Mouse (Mus musculus) hindbrain, embryonic 16.5 days (tissue): ENCODE measurements around the gene Gpr34. TPM values are rescaled to one million over a fixed set of nuclear protein-coding genes. Genes with fewer than 3 reads are reported as not detected.

Experiments used
- ATAC-seq: fragments of 200-750 bp; cut with Nextera tagmentation; 2 replicates; pipeline ENCODE4 v1.8.0; 2017; ENCODE audit warnings: moderate TSS enrichment, moderate library complexity
- H3K27ac ChIP-seq: fragments of 300-500 bp; sonication (generic); 2 replicates; pipeline ENCODE4 v1.5.1; 2014; ENCODE audit warnings: low read depth, mild to moderate bottlenecking, control low read depth, low read length, moderate library complexity
- H3K27me3 ChIP-seq: fragments of 300-500 bp; sonication (generic); replicated peaks from 2 replicates; pipeline ENCODE4 v1.6.1; 2014; ENCODE audit warnings: low read length; ENCODE audit not compliant: control insufficient read depth, insufficient read depth
- H3K36me3 ChIP-seq: fragments of 300-500 bp; sonication (generic); 2 replicates; pipeline ENCODE4 v1.6.1; 2014; ENCODE audit warnings: mild to moderate bottlenecking, low read length, moderate library complexity, mixed read lengths; ENCODE audit not compliant: control insufficient read depth, insufficient read depth
- H3K4me1 ChIP-seq: fragments of 300-500 bp; sonication (generic); 2 replicates; pipeline ENCODE4 v1.6.1; 2014; ENCODE audit warnings: low read depth, low read length; ENCODE audit not compliant: control insufficient read depth, insufficient read depth
- H3K4me2 ChIP-seq: fragments of 300-500 bp; sonication (generic); 2 replicates; pipeline ENCODE4 v1.6.1; 2014; ENCODE audit warnings: mild to moderate bottlenecking, low read length, control low read depth, moderate library complexity
- H3K4me3 ChIP-seq: fragments of 300-500 bp; sonication (generic); 2 replicates; pipeline ENCODE4 v1.5.1; 2014; ENCODE audit warnings: mild to moderate bottlenecking, low read length, control low read depth, moderate library complexity
- H3K9ac ChIP-seq: fragments of 300-500 bp; sonication (generic); 2 replicates; pipeline ENCODE4 v1.6.1; 2014; ENCODE audit warnings: low read depth, mild to moderate bottlenecking, control low read depth, low read length, moderate library complexity
- H3K9me3 ChIP-seq: fragments of 300-500 bp; sonication (generic); 2 replicates; pipeline ENCODE4 v1.6.1; 2014; ENCODE audit warnings: mild to moderate bottlenecking, low read length, moderate library complexity; ENCODE audit not compliant: control insufficient read depth
- WGBS: fragments of 180-500 bp; shearing (Covaris S2); extraction: QIAGEN DNeasy Blood & Tissue Kit; methylation state at CpG from one replicate; pipeline ENCODE4 v1.1.7; 2014; 5-methylcytosine and 5-hydroxymethylcytosine counted together
- polyA plus RNA-seq: library from polyadenylated mRNA; unstranded; fragments of >200 nt; fragmentation: Nextera tagmentation; extraction: Ambion mirVana; gene quantifications from 2 replicates; pipeline ENCODE4 v1.2.1, GENCODE M21; 2015

Gene Gpr34
- polyA plus RNA-seq, 1 experiment from 2014 or later = 4.3 TPM

GRCm38 (mm10) chrX:13618476-13618875, 13.4 kb upstream of the Gpr34 start:
- Histone ChIP-seq H3K36me3 (no peaks in the 10 kb centered on the region), H3K9ac (no peak overlapping the region), H3K27me3 (no peaks in the 10 kb centered on the region), H3K27ac (no peak overlapping the region), H3K4me2 (no peak overlapping the region), H3K9me3 (no peaks in the 10 kb centered on the region), H3K4me1 (no peaks in the 10 kb centered on the region), H3K4me3 (no peak overlapping the region)
- 82% methylated on average over 4 of the region's 4 CpGs for whole genome bisulfite sequencing
- no peak for ATAC-seq

- Histone ChIP-seq H3K4me3 (no peak overlapping the region), H3K27ac (no peak overlapping the region), H3K9ac (no peak overlapping the region), H3K36me3 (no peaks in the 10 kb centered on the region), H3K4me1 (no peaks in the 10 kb centered on the region), H3K9me3 (no peaks in the 10 kb centered on the region), H3K4me2 (no peak overlapping the region), H3K27me3 (no peaks in the 10 kb centered on the region)
- WGBS = 86% methylated on average over 4 of the region's 4 CpGs
- ATAC-seq = no peak
Observed at GRCm38 (mm10) chrX:13621473-13621872, 10.4 kb upstream of the Gpr34 start.

- H3K4me2 ChIP-seq = no peak overlapping the region
- H3K27me3 ChIP-seq = no peaks in the 10 kb centered on the region
- H3K9ac ChIP-seq = no peak overlapping the region
- no peaks in the 10 kb centered on the region for H3K4me1 ChIP-seq
- WGBS = 80% methylated on average over 5 of the region's 5 CpGs
- H3K27ac ChIP-seq = no peak overlapping the region
- H3K4me3 ChIP-seq = no peak overlapping the region
- no peaks in the 10 kb centered on the region for H3K9me3 ChIP-seq
- ATAC-seq = no peak
- no peaks in the 10 kb centered on the region for H3K36me3 ChIP-seq
Observed at GRCm38 (mm10) chrX:13622654-13623053, 9.2 kb upstream of the Gpr34 start.

- Histone ChIP-seq H3K4me1 (no peaks in the 10 kb centered on the region), H3K9ac (no peak overlapping the region), H3K36me3 (no peaks in the 10 kb centered on the region), H3K27ac (no peak overlapping the region), H3K27me3 (no peaks in the 10 kb centered on the region), H3K4me3 (no peak overlapping the region), H3K9me3 (no peaks in the 10 kb centered on the region), H3K4me2 (no peak overlapping the region)
- 93% methylated on average over 1 of the region's 1 CpGs for WGBS
- no peak for ATAC-seq
Observed at GRCm38 (mm10) chrX:13636398-13636797, 4.5 kb downstream of the Gpr34 start.

- Histone ChIP-seq H3K9me3 (no peaks in the 10 kb centered on the region), H3K36me3 (no peaks in the 10 kb centered on the region), H3K27me3 (no peaks in the 10 kb centered on the region), H3K27ac (no peak overlapping the region), H3K4me2 (no peak overlapping the region), H3K4me1 (no peaks in the 10 kb centered on the region), H3K4me3 (no peak overlapping the region), H3K9ac (no peak overlapping the region)
- ATAC-seq = no peak
- 71% methylated on average over 2 of the region's 2 CpGs for WGBS
Observed at GRCm38 (mm10) chrX:13638894-13639293, 7.0 kb downstream of the Gpr34 start.

GRCm38 (mm10) chrX:13651889-13652288, 20.0 kb downstream of the Gpr34 start:
- ATAC-seq = no peak
- H3K9me3 ChIP-seq = no peaks in the 10 kb centered on the region
- H3K27ac ChIP-seq = no peak overlapping the region
- no peak overlapping the region for H3K9ac ChIP-seq
- H3K4me1 ChIP-seq = no peaks in the 10 kb centered on the region
- no peaks in the 10 kb centered on the region for H3K36me3 ChIP-seq
- WGBS = 91% methylated on average over 2 of the region's 2 CpGs
- no peak overlapping the region for H3K4me3 ChIP-seq
- H3K4me2 ChIP-seq = no peak overlapping the region
- no peaks in the 10 kb centered on the region for H3K27me3 ChIP-seq

GRCm38 (mm10) chrX:13652291-13652690, 20.4 kb downstream of the Gpr34 start:
- Histone ChIP-seq H3K4me3 (no peak overlapping the region), H3K36me3 (no peaks in the 10 kb centered on the region), H3K27ac (no peak overlapping the region), H3K27me3 (no peaks in the 10 kb centered on the region), H3K4me1 (no peaks in the 10 kb centered on the region), H3K9ac (no peak overlapping the region), H3K9me3 (no peaks in the 10 kb centered on the region), H3K4me2 (no peak overlapping the region)
- no peak for ATAC-seq
- 71% methylated on average over 1 of the region's 1 CpGs for WGBS

- no peak overlapping the region for H3K4me3 ChIP-seq
- no peaks in the 10 kb centered on the region for H3K9me3 ChIP-seq
- H3K36me3 ChIP-seq = no peaks in the 10 kb centered on the region
- no peak for ATAC-seq
- H3K4me2 ChIP-seq = no peak overlapping the region
- 83% methylated on average over 3 of the region's 3 CpGs for WGBS
- H3K4me1 ChIP-seq = no peaks in the 10 kb centered on the region
- no peaks in the 10 kb centered on the region for H3K27me3 ChIP-seq
- H3K9ac ChIP-seq = no peak overlapping the region
- no peak overlapping the region for H3K27ac ChIP-seq
Observed at GRCm38 (mm10) chrX:13655005-13655421, 23.1 kb downstream of the Gpr34 start.

- Histone ChIP-seq H3K4me2 (no peak overlapping the region), H3K36me3 (no peaks in the 10 kb centered on the region), H3K9me3 (no peaks in the 10 kb centered on the region), H3K4me3 (no peak overlapping the region), H3K4me1 (no peaks in the 10 kb centered on the region), H3K27me3 (no peaks in the 10 kb centered on the region), H3K27ac (no peak overlapping the region), H3K9ac (no peak overlapping the region)
- no peak for ATAC-seq
- WGBS = 86% methylated on average over 6 of the region's 6 CpGs
Observed at GRCm38 (mm10) chrX:13655906-13656305, 24.0 kb downstream of the Gpr34 start.

- Histone ChIP-seq H3K9ac (no peak overlapping the region), H3K4me2 (no peak overlapping the region), H3K36me3 (no peaks in the 10 kb centered on the region), H3K27me3 (no peaks in the 10 kb centered on the region), H3K9me3 (no peaks in the 10 kb centered on the region), H3K4me1 (no peaks in the 10 kb centered on the region), H3K27ac (no peak overlapping the region), H3K4me3 (no peak overlapping the region)
- no peak for ATAC-seq
- 0% methylated on average over 1 of the region's 1 CpGs for WGBS
Observed at GRCm38 (mm10) chrX:13656721-13657120, 24.8 kb downstream of the Gpr34 start.
